Mouse (Mus musculus): ENCODE data around the gene Slc39a11. TPM values are rescaled to one million over a fixed set of nuclear protein-coding genes. Genes with fewer than 3 reads are reported as not detected.

Slc39a11 gene
- total RNA-seq, 4 experiments from 2014 or later, result 32.5 to 40.2 (median 36.8) TPM

DNA sequence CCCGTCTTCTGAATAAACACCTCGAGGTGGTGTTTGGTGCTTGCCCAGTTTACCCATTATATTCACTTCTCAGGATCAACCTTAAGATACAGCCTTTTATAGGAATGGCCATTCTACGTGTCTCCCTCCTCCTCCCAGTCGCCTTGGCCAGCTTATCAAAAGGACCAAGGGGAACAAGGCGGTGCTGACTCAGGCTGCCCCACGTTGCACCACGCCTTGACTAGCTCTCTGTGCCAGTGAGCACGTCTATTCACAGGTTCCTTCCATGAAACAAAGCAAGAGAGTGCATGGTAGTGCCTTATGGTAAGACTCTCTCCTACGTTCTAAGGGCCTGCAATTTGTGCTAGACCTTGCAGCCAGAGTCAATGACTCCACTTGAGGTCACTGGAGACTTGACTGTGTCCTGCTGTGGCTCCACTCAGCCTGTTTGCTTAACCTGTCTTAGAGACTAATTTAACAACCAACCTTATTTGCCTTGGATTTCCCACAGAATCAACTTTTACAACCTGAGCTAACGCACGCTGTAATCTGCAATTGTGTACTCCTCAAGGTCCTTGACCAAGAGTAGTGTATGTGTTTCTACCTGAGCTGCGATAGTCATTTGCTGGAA, 144.2 kb downstream of the Slc39a11 start:
- DNase-seq, result no peak

DNA sequence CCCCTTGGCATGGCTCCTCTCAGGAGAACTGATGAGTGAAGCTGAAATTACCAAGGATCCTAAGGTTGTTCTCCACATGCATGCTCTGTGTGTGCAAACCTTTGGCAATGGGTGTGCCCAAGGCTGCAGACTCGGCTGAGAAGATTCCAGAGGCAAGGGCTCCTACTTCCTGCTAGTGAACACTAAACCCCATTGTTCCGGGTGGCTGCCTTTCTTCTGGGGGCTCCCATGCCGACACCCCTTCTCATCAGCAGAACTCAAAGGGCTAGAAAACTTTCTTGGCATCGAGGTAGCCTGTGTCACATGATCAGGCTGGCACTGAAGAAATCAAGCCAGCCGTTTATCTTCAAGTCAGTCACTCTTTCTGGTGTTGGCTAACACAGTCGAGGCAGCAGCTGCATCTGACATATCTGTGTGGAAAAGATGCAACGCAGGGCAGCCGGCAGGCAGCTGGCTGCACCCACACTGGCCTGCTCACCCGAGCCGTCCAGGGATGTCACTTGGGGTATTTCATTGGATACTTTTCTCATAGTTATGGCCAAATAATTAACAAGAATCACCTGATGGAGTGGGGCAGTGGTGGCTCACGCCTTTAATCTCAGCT, 145.3 kb downstream of the Slc39a11 start:
- no peak for DNase-seq

DNA sequence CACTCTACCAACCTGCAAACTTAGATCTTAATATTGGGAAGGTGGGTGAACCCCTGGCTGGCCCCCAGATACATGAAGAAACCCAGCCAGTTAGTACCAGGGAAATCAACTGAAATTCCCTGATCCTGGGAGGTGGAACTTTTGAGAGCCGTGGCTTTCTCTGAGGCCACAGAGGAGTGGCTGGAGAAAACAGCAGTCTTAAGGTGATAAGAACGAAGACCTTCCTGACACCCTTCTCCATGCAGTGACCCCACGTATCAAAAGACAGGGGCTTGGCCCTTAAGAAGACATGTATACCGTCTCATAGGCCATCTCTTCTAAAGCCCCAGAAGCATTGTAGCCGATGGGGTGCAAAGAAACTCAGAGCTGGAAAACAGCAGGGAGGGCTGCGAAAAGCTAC, 146.9 kb downstream of the Slc39a11 start:
- DNase-seq, result no peak

DNA sequence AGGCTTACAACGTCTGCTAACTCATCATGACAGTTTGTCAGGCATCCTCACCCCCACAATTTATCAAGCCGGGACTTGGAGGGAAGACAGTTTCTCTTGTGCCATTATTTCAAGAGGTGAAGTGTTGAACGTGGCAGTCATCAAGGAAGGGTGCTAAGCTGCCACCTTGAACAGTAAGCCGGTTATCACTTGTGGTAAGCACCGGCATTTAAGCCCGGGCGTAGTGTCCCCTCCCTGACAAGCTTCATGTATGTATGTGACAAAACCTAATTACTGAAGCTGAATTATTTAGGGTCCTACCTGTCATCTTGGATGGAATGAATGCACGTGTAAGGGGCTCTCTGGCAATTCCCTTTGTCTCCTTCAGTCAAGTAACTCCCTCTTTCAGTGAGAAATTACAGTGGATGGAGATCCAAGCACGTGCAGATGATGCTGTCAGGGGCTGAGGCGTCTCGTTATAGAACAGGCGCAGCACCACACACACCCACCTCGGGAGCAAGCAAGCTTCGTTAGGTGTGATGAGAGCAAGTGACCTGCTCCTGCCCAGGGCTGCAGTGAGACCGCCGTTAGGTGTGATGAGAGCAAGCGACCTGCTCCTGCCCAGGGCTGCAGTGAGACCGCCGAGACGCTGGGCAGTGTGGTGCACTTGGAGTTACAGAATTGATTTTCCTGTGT, 149.1 kb downstream of the Slc39a11 start:
- no peak for DNase-seq

DNA sequence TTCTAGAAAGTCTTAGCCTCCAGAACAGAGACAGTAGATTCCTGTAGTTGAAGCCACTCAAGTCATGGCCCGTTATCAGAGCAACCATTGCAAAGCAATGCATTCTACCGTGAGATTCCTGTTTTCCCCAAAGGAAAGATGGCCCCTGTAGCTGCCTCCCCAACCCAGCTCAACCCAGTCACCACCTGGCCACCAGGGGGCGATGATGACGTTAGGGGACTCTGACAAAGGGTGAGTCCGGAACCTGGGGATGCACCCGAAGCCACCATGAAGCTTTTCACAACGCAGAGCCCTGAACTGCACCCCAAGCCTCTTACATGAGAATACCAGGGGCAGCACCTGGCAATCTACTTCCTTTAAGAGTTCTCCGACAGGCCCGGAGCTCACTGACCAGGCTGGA, 151.0 kb downstream of the Slc39a11 start:
- peak; percentile 15 for DNase-seq

DNA sequence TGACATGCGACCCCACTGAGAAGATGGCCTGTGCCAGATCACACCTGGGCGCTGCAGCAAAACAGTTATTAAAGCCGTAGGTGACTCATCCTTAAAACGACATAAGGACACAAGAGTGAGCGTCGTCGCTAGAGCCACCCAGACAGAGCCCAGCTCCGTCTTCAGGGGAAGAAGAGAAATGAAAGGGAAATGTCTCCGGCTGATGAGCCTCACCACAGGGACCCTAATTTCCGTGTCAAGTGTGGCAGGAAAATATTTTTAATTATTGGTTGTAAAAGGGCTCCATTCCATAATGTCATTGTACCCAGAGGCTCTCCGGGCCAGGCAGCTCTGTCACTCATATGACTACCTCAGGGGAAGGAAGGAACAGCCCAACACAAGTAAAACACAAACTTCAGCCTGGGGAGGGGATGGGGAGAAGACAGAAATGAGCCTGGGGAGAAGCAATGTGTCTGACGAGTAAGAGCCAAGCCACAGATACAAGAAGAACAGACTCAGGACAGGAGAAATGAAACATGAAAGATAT, 155.8 kb downstream of the Slc39a11 start:
- DNase-seq, result no peak

DNA sequence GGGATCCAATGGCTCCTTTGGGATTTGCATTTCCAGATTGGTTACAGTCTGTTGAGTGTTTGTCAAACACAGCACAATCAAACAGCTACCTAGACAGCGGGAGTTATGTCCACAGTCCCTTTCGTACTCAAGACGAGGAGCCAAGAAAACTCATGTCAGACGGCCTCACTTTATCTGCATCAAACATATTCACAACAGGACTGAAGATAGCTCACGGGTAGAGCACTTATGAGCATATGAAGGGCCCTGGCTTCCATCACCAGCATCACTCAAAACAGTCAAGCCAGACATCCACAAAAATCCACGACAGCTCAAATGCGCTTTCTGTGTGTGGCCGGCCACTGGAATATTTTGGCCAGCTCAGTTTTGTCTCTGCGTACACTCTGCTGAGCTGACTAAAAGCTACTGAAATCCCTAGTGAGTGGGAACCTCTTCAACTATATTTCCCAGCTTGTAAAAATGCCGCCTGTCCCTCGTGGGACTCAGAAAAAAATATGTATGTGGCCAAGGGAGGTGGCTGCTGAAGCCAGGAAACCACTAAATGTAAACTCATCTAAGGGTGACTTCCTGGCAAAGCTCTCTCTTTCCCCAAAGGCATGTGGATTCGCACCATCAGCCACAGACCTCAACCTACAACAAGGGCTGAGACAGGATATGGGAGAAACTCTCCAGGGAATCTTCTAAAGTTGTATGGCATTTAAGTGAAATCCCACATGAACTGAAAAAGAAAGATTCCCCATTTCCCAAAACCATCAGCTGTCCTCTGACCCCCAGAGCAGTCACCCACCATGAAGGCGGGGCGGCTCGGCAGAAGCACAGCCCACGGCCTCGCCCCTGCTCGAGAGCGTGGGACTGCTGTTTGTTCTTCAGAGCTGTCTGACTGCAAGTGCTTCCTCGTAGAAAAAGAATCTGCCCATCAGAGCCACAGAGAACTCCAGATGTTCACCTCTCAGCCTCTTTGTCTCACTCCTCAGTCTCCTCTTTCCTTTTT, 159.1 kb downstream of the Slc39a11 start:
- DNase-seq, result no peak

DNA sequence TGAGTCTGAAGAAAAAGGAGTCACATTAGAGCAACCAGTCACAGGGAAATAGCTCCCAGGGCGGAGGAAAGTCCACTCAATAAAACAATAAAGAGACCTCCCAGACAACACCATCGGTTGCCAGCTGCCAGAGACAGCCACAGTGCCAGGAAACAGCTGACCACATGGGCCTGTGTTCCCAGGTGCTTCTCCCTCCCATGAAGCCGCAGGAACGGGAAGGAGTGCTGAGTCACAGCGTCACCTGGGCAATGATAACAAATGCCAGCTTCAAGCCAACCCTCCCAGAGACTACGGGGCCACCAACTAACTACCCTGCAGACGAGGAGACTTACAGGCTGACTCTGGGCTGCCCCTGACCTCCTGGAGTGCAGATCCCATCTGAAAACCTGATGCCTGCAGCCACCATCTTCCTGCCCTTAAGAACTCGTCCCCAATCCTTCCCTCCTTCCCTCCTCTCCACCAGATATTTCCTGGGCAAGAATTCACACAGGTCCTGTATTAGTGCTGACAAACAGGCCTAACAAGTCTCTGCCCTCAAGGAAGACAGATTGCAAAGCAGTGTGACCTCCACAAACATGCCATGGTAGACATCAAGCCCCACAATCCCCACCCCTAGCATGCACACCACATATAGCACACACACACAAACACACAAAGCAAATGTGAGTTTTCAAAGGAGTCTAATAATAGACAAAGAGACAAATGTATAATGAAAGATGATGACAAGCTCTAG, 162.1 kb downstream of the Slc39a11 start:
- DNase-seq, result no peak

DNA sequence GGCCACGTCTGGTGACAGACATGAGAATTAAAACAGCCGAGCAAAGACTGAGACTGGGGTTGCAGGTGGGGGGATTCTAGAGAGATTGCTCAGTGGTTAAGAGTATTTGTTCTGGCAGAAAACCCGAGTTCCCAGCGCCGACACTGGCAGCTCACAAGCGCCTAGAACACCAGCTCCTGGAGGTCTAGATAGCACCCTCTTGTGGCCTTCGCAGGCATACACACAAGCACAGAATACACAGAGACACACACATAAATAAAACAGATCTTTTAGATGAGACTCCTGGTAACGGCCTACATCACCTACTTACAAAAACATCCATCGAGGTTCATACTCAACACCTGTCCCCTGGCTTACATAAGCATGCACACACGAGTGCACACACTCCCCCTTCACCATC, 165.8 kb downstream of the Slc39a11 start:
- DNase-seq, result no peak

DNA sequence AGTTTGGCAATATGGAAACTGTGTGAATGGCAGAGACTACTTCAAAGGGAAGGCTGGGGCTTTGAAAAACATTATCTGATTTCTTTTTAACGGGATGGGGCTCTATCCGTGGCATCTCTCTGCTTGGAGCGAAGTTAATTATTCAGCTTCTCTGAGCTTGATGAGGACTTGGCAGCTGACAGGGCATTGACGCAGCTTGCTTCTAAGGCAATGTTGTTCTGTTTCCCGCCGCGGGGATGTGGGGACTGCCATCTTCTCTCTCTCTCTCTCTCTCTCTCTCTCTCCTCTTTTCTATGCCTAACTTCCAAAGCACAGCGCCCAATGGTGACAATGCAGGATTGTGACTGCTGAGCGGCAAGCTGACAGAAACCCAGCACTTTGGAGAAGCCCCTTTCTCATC, 172.3 kb downstream of the Slc39a11 start:
- DNase-seq, result no peak

DNA sequence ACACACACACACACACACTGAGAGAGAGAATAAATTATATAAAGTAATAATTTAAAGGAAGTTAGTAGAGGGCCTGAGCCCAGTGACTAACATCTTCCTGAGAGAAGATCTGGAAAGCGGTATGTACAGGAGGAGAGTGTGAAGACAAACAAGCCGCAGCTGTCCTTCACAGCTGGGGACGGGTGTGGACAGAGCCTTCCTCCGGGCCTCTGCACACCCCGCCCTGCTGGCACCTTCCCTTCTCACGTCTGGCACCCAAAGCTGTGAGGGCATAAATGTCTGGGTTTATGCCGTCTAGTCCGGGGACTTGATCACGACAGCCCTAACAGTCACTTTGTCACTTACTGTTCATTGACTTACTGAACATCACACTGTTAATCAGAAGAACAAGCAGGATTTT, 173.2 kb downstream of the Slc39a11 start:
- DNase-seq, result no peak

DNA sequence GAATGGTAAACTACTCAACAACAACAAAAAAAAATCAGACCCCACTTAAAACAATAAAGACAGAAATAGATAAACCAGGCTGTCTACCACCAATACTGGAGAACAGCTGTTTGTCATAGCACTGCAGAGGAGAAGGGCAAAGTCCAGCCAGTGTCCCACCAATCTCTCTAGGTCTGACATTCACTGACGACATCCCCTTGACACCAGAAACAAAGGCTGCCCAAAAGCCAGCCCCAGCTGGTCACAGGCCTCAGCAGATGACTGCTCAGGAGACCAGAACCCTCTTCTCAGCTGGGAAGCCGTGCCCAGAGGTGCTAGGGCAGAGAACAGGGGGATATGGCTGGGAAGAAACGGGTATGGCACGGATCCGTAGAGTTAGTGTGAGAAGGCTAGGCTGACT, 174.4 kb downstream of the Slc39a11 start:
- DNase-seq, result no peak

DNA sequence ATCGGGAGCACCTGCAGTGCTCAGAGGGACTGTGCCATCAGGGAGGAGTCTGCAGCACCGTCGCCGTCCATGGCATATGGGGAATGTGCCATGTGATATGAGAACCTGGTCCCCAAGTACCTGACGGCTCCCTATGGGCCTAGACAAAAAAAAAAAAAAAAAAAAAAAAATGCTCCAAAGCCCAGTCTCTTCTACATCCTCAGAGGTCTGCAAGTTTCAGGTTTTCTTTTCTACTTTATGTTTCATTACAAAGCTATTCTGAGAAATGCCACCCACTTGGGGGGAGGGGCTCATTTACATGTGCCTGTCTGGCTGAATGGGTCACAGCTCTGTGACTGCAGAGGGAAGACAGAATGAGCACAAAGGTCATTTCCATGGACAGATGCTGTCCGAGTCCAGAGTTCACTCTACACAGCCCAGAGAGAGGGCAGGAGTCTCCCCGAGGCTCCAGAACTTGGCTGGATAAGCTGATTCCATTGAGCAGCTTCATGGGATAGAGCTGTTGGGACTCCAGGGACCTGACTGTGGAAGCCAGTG, 175.8 kb downstream of the Slc39a11 start:
- no peak for DNase-seq

DNA sequence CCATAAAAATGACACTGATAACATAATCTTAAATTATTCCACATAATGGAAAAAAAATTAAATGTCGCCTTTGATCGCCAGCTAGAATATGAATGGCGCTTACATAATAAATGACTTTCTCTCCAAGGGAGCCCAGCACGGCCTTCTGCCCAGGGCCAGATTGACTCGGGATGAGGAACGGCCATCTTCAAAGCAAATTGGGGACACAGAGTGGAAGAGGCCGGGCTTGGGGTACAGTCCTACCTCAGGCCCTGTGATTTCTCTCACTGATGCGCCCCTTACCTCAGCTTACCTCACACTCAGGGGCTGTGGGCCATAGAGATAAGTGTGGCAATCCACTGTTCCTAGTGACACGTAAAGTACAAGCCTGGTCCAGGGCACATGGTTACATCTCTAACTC, 177.9 kb downstream of the Slc39a11 start:
- DNase-seq, result peak; percentile 53

DNA sequence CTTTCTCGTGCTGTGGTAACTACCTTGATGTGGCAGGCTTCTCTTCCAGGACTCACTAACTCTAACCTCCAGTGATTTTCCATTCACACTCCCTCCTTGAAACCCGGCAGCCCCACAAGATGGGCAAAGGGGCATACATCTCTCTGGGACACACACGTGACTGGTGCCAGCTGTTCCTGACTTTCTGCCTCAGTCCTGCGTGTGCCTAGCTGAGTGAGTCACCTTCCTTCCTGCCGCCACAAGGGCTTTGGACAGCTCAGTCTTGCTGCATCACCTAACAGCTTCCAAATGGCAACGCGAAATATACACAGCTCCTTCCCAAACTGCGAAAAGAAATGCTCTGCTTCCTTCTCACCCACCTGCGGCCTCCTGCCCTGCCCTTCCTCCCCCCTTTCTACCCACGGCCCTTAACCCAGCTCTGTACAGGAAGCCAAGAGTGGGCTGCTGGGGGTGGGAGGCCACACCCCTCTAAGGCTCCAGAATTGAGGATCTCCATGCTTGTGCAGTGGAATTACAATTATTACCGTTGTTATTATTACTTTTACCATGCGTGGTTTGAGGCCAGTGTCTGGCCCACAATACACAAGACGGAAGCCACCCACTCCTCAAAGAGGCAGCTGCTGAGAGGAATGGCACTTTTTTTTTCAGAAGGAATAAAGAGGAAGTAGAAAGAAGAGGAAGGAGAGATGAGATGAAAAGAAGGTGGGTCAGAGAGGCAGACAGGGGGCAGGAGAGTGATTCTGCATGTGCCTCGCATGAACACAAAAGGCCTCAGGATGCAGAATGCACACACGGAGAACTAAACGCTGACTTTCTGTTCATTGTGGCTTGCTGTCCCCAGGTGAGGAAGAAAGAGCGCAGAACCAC, 179.7 kb downstream of the Slc39a11 start:
- DNase-seq, result peak; percentile 53

DNA sequence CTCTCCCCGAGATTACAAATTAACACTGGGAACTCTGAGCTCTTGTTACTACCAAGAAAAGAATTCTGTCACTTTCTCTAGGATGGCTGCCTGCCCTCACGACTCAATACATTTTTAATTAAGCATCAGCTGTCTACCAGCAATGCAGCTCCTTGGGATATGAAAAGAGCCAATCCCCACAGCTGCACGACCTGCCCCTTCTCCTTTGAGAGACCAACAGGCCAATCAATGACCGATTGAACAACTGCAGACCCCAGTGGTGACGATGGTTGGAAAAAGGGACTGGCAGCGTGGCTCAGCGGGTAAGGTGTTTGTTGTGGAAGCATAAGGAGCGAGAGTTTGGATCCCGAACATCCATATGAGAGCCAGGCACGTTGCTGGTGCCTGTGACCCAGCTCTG, 181.9 kb downstream of the Slc39a11 start:
- no peak for DNase-seq

DNA sequence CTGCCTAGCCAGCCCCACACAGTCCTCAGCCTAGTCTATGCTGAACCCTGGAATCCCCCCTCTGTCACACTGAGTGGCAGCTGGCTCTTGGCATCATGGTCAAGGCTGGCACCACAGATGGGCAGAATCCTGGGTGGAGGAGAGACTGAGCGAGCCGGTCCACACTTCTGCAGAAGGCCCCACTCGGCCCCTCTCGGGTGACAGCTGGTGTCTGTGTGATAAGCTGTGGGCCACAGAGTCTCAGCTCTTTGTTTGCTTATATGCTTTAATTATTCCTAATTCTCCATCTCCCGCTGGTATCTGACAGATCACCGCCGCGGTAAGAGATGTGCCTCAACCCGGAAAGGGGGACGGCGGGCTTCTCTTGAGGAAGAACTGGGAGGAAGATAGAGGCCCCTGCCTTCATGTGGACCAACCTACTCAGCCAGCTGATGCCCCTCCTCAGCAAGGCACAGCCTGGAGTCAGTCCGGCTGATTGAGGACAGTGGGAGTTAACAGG, 182.5 kb downstream of the Slc39a11 start:
- DNase-seq, result no peak

DNA sequence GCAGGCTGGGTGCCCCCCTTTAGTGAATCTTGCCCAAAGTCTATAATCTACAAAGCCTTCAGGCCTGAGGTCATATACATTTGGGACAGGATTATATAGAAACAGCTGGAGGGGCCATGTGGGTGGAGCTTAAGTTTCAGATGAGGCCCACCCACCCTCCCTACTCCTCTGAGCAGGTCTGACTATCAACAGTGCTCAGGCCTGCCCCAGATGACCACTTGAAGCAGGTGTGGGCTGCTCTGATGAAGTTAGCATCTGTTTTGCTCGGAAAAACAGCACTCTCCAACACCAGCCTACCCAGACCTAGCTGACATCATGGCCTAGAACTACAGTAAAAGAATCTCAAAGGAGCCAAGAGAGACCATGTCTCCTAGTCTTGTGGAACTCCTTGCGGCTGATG, 189.8 kb downstream of the Slc39a11 start:
- DNase-seq, result no peak

DNA sequence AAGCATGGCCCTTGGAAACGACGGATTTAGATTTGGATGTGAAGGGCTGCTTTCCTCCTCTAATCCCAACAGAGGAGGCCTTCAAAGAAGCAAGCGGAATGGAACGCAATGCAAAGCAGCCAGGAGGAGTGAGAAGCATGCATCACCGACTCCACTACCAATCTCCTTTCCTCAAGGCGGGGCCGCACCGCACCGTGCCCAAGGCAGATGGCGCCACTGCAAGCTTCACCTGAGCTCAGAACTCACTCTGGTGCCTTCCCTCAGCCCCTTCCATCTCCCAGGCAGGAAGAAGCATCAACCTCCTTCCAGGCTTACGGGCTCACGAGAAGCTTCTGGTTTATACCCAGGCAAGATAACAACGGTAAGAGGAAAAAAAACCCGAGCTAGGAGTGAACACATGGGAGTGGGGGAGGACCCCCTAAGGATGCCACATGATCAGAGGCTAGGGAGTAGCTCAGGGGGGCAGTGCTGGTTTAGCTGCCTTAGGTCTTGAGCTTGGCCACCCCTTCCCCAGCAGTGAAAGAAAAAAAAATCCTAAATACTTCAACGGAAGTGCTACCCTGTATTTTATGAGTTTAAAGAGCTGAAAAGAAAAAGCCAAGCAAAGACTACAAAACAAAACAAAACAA, 191.2 kb downstream of the Slc39a11 start:
- no peak for DNase-seq

Measured in adrenal gland, adult 8-10 months (tissue).